Mouse (Mus musculus) right cerebral cortex, postnatal 14 days (tissue): Measurements from ENCODE around the gene Gab2.

Experiments used
- DNase-seq: peaks from one replicate; pipeline ENCODE4 v3.0.0; 2022

Gene Gab2

DNA sequence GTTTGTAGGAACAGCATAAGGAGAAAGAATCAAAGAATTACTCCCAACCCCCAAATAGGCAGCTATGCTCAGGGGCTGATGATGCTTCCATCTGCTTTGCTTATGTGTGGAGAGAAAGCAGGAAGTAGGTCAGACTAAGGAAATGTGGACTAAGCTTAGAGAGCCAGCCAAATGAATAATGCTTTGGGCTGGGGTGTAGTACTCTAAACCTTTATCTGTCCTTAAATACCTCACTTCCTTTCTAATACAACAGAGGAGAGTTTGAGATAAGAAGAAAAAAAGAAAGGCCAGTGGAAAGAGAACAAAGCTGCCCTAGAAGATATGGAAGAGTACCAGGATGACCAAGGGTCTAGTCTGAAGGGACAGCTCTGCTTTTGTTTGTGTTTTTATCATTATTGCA lies 189.0 kb downstream of the Gab2 start:
- DNase-seq: no peak

DNA sequence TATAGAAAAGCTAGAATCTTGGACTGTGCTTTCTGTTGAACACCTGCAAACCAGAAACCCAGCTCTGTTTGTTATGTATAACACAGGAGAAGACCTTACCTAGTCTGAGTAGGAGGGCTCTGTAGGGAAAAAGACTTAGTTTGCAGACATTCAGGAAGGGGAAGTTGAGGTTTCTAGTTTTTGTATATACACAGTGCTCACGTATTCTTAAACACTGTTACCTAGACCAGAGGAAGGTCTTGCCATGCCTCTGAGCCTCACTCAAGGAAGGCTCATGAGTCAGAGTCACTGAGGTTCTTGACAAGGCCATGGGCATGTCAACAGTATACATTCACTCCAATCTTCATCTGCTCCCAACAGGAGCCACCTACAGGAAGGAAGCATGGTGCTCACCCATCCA lies 189.7 kb downstream of the Gab2 start:
- no peak for DNase-seq

DNA sequence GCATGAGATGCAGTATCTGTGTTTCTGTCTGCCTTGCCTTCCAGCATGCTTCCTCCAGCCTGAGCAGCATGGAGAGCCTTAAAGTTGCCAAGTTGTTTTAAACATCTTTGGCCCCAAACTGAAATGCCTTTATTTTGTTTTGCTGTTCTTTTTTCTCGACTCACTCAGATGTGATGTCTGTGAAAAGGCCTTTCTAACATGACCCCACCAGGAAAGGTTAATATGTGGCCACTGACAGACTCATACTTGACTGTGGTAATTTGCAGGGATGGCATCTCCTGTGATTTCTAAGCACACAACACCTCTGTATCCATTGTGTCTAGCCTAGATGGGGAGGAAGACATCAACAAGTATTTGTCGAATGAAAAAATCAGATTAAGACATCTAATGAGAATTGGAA lies 215.6 kb downstream of the Gab2 start:
- DNase-seq: no peak

DNA sequence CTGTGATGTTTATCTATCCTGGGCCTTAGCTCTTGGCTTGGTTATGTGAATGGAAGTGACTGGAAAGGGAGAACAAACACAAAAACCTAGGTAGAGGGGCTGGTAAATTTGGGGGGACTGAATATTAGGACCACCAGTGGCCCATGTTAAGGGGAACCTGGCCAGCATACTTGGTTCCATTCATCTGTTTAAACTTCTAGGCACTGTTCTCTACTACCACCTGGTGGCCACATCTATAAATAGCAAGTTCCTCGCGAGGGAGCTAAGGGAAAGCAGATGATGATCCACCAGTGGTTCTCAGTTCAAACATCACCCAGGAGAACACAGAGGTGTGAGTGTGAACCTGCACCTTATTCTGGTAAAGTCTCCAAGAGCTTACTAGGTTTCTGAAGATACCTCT lies 216.1 kb downstream of the Gab2 start:
- DNase-seq: peak; percentile 54

DNA sequence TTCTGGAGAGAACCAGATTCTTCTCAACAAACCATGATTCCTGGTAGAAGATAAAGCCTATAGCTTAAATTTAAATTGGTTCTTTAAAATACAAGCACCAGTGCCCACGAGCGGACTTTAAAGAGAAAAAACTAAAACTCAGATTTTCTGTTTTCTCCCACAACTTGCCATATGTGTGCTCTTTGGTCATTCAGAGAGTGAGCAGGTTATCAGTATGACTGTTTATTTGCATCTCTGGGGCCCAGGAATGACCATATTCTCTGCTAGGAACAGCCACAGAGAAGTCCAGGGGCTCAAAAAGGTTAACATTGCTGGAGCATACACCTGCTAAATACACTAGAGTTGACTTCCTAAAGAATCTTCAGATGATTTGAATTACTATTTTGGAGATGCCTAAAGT lies 216.9 kb downstream of the Gab2 start:
- no peak for DNase-seq

DNA sequence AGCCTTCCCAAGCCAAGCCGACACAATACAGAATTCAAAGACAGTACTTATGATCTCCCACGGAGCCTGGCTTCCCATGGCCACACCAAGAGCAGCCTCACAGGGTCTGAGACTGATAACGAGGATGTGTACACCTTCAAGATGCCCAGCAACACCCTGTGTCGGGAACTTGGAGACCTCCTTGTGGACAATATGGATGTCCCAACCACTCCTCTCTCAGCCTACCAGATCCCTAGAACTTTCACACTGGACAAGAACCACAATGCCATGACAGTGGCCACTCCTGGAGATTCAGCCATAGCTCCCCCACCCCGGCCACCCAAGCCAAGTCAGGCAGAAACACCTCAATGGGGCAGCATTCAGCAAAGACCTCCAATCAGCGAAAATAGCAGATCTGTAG lies 217.6 kb downstream of the Gab2 start:
- DNase-seq: no peak

DNA sequence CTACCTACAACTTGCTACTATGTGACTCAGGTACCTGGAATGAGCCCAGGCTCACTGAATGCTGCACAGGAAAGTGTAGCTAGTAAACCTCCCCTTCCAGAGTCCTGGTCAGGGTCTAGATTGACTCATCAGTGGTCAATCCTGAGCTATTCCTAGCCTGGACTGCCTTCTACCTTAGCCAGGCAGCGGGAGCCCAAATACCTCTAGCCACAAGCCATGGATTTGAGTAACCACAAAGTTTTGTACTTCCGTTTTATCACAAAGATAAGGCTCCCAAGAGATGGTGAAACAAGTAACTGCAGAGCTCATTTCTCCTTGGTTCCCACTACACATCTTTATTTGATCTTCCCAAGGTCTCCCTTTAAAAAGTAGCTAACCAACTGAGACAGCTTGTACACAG lies 219.5 kb downstream of the Gab2 start:
- no peak for DNase-seq

DNA sequence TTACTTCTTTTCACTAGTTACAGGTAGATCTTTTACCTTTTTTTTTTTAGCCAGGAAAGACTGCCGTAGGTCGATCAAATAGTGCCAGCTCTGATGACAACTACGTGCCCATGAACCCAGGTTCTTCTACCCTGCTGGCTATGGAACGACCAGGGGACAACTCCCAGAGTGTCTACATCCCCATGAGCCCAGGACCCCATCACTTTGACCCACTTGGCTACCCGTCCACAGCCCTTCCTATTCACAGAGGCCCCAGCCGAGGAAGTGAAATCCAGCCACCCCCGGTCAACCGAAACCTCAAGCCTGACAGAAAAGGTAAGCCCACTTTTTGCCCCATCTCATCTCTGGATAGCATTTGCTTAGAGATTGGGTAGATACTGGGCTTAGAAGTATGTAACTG lies 219.9 kb downstream of the Gab2 start:
- DNase-seq: no peak

DNA sequence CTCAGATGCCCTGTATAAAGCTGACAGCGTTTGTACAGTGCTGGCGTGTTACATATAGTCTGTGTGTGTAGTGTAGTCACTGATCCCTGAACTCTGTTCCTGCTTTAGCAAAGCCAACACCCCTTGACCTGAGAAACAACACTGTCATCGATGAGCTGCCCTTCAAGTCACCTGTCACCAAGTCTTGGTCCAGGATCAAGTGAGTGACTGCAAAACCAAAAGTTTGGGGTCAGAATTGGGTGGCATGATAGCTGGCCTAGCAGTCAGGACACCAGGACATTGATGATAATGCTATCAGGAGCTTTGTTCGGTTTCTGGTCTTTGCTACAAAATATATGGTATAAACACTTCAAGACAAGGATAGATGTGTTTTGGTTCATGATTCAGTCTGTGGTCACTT lies 220.9 kb downstream of the Gab2 start:
- no peak for DNase-seq

DNA sequence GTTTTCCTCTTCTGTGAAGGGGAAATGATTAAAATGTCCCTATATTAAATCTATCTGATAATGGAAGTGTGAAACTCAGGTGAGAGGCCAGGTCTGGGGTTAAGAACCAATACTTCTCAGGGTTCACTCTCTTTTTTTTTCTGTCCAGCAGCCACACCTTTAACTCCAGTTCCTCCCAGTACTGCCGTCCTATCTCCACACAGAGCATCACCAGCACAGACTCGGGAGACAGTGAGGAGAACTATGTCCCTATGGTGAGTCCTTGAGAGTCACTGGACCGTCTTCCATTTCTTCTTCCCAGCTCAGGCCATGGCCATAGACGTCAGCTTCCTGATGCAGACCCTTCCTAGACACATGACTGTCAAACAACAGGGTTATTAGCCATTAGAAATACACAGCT lies 221.5 kb downstream of the Gab2 start:
- DNase-seq: no peak

DNA sequence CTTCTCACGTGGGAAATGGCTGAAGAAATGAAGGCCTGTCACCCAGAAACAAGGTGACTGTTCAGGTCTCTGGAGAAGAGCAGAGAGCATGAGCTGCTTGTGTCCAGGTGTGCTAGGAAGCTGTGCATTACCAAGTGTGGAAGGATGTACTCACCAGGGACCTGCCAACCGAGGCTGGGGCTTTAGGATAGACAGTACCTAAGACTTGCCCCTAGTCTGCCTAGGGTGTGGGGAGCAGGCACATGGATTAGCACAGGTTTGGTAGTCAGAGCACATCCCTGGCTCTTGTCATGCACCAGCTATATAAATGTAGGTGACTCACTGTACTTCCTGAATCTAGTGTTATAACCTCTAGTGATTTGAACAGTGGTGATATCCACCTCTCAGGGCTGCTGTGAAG lies 222.2 kb downstream of the Gab2 start:
- DNase-seq: no peak

DNA sequence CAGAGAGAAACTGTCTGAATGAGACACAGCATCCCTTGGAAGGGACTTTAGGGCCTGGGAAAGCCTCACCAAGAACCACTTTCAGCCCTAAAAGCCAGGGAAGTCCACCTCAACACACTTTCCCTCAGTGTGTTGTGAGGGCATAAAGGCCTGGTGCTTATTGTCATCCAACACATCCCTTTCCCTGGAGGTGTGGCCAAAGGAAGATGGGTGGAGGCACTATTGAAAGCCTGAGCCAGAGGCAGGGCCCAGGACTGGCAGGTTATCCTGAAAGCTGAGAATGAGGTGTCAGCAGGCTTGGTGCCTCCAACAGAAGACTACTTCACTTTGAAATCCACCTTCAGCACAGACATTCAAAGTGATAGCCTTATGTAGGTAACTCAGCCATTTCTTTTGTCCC lies 223.1 kb downstream of the Gab2 start:
- DNase-seq: no peak

DNA sequence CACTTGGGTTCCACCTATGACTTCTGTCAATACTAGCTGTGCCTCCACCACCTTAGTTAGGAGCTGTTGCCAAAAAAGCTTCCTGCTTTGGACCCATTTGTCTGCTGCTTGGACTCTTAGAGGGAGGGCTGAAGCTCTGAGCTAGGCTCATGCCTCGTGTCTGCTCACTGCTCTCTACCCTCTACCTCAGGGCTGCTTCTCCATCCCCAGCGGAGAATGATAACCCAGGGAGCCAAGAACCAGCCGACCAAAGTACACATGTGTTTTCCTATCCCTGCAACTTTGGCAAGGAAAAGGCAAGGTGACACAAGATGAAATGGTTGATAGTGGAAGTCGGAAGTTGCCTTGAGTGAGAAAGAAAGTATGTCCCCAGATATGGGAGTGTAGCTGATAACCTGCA lies 223.8 kb downstream of the Gab2 start:
- no peak for DNase-seq

DNA sequence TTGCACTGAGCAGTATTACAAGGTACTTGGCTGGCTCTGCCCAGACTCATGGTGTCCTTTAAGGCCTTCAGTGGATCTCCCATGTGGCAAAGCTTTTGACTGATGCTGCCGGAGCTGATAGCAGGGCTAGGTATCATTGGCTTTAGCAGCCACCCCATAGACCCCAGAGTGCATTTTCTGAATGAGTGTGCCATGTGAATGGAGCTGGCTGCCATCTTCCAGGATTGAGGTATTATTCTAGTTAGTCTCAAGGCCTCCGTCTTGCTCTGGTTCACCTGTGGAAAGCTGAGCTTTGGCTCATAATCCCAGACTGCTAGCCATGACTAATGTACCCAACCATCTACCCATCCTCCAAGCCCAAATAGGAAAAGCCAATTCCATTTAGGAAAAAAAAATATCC lies 225.4 kb downstream of the Gab2 start:
- no peak for DNase-seq

DNA sequence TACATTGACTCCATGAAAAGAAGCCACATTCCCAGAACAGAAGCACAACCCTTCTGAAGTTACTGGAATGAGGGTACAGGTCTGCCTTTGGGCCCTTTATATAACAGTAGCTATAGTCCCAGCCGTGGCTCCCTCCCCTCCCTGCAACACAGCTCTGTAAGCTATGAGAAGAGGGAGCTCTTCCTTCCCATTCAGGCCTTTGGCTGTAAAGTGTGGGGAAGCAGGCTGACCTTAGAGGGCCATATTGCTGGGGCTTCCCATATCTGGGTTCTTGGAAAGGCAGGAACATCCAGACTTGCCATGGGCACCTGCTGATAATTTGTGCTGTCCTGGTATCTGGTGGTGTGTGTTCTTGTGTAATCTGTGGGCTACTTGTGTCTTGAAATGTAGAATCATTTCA lies 226.2 kb downstream of the Gab2 start:
- DNase-seq: no peak

DNA sequence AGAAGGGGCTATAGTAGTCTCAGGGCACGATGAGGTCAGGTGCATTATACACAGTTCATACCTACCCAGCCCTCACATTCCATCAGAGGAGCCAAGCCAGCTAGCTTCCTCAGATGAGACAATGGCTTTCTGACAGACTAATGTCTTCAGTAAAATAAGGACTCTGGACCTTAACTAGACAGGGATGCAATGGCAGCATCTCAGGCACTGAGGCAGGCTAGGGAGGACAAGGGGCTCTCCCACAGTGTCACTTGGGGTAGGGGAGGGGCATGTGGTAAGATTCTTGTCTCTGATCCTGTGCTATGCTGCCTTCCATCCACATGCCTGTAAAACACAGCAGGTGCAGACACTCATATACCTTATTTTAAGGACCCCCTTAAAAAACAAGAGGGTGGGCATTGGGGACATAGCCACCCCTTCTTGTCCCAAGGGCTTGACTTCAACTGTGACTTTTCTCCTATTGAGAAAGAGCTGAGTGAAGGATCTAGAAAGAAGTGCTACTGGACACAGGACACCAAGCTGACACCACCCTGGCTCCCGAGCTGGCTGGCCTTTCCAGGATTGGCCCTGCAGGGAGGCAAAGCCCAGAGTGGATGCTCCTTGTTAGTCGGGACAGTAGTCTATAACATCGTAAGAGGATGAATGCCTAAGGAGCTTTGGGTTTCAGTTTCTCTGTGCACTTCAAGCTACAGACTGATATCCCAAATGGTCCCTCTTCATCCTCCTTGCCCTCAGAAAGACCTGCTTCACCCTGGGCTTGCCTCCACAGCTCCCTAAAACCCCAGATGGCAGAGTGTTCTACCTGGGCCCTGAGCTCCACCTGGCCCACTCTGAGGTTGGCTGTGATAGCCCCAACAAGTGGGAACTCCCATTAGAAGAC lies 228.3 kb downstream of the Gab2 start:
- peak; percentile 2 for DNase-seq

DNA sequence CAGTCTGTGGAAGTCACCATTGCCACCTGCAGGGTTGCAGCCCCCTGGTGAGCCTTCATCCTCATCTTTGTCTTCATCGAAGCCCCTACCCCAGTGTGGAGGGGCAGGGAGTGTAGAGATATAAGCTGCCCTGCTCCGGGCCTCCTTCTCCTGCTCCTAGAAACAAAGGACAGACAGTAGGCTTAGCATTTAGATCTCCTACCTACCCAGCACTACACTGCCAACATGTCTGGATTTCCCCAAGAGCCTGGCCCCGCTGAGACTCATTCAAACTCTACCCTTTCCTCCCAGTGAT lies 228.9 kb downstream of the Gab2 start:
- DNase-seq: no peak

DNA sequence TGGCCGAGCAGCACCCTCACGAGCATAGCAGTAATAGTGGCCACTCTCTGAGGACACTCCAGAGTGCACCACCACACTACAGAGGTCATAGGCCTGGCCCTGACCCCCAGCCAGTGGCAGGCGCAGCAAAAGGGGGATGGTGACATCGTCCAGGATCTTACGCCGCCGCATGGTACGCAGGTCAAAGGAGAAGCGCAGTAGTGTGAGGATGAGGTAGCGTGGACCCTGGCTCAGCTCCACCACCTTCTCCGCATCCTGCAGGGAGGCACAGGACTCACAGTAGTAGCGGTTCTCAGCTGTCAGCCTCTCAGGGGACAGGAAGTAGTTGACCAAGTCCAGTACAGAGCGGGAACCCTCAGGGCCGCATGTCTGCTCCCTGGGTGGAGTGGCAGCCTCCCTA lies 230.2 kb downstream of the Gab2 start:
- peak; percentile 3 for DNase-seq

DNA sequence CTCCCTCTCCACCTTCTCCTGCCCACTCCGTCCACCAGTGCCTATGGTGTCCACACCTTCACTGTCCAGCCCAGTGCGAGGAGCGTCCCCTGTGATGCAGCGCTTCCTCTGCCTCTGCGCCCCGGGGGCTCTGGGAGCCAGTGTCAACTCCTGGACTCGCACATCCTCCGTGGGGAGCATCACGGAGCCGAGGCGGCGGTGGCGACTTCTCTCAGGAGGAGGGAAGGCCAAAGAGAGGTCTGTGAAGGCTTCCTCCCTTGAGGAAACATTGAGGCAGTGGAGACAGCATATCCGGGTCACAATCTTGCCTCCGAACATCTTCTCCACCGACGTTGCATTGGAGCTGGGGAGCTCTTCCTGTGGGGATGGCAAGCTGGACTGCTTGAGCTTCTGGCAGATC lies 230.8 kb downstream of the Gab2 start:
- peak; percentile 2 for DNase-seq

DNA sequence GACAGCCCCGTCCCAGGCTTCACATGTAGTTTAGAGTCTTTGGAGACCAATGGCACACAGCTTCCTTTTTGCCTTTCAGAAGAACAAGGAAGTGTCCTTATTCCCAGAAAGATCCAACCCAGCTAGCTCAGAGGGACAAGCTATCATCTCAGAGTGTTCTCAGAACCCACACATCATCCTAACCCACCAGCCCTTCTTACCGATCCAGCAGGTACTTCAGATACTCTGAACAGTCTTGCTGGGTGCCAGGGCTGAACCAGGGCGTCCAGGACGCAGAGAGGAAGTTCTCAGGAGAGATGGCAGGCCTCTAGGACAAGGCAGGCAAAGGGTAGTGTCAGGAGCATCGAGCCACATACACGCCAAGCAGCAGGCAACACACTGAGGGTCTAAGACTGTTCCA lies 231.5 kb downstream of the Gab2 start:
- DNase-seq: no peak

DNA sequence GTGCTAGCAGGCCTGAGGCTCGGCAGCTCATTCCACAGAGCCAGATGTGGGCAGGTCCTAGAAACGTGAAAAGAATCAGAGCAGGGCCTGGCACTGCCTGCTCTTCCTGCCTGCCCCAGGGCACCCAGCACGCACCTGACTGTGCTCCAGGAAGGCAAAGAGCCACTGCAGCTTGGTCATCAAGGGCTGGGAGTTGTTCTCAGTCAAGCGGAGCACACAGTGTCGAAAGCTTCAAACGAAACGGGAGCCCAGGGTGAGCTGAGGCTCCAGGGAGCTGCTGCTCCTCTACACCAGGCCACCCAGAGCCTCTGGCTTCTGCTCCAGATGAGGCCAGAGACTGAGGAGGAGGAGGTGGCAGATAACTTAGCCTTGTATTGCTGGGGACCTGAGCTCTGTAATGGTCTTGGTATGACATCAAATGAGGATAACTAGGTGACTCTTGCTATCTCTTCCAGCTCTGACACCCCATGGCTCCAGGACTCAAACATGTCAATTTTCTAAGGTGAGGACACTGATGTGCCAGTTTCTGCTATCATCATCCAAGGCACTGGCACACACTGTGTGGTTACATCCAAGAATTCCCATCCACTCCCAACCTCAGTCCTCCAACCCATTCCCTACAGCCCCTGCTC lies 232.1 kb downstream of the Gab2 start:
- no peak for DNase-seq

DNA sequence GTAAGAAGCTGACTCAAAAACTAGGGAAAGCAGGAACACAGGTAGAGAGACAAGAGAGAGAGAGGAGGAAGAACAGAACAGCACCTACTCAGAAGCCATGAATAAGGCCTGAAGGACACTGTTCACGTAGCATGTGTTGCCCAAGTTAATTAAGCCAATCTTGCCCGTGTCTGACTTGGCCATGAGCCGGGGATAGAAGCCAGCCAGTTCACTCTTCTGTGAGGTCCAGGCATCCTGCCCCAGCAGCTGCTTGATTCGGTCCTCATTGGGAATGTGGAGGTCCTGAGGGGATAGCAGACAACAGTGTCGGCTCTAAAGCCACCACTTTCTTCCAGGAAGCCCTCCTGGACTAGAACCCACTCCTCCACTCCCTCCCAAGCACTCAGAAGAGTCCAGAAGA lies 233.3 kb downstream of the Gab2 start:
- peak; percentile 3 for DNase-seq

DNA sequence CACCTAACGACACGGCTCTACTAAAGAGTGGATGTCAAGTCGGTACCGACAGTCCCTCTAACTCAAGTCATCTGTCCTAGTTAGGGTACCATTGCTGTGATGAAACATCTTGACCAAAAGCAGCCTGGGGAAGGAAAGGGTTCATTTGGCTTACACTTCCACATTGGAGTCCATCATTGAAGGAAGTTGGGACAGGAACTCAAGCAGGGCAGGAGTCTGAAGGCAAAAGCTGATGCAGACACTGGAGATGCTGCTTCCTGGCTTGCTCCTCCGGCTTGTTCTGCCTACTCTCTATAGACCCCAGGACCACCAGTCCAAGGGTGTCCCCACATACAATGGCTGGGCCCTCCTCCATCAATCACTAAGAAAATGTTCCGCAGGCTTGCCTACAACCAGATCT lies 234.3 kb downstream of the Gab2 start:
- no peak for DNase-seq

DNA sequence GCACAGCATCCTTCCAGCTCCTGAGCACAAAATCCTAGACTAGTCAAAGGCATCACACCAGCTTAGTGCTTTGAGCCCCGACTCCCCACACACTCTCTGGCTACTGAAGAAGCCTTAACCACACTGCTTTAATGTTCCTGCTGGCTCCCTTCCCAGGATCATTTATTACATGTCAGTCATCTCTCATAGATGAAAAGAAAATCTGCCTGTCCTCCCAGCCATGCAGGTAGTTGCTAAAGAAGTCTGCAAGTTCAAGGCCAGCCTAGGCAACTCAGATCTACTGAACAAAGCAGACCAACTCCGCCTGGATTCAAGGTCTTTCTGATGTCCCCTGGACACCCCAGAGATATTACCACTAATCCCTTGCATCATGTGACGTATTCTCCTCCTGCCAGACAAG lies 236.3 kb downstream of the Gab2 start:
- DNase-seq: peak; percentile 1

DNA sequence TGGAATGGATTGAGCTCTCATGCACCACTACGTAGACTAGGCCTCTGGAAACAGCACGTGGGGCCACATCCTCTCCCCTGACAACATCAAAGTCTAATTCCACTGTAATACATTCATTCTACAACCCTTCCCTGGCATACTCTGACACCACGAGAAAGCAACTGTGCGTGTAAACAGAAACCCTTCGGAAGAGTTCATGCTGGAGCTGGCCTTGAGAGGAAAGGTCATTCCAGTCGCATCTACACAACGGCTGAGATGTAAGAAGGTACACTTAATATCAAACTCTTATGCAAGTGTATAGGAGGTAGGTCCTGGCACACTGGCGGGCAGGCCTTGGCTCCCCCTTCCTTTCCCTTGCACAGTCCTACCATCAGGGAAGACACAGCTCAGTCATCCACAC lies 243.0 kb downstream of the Gab2 start:
- no peak for DNase-seq
